Mouse (Mus musculus) kidney, postnatal 0 days (tissue): Measurements from ENCODE around the gene Vezt. TPM values are rescaled to one million over a fixed set of nuclear protein-coding genes. Genes with fewer than 3 reads are reported as not detected.

Experiments
- ATAC-seq: fragments of 200-750 bp; cut with Nextera tagmentation; replicated peaks from 2 replicates; pipeline ENCODE4 v1.8.0; 2017; ENCODE audit warnings: low read depth, moderate number of reproducible peaks, moderate TSS enrichment, moderate library complexity; ENCODE audit not compliant: low FRiP score
- DNase-seq: peaks from one replicate; pipeline ENCODE4 v3.0.0-alpha.2; 2016; ENCODE audit warnings: low spot score
- H3K27ac ChIP-seq: fragments of 300-500 bp; sonication (generic); 2 replicates; pipeline ENCODE4 v1.5.1; 2014; ENCODE audit warnings: mild to moderate bottlenecking
- H3K27me3 ChIP-seq: fragments of 300-500 bp; sonication (generic); 2 replicates; pipeline ENCODE4 v1.6.1; 2014; ENCODE audit warnings: low read length, mixed read lengths; ENCODE audit not compliant: insufficient read depth
- H3K36me3 ChIP-seq: fragments of 300-500 bp; sonication (generic); 2 replicates; pipeline ENCODE4 v1.6.1; 2014; ENCODE audit warnings: low read length, mixed read lengths; ENCODE audit not compliant: insufficient read depth
- H3K4me1 ChIP-seq: fragments of 300-500 bp; sonication (generic); replicated peaks from 2 replicates; pipeline ENCODE4 v1.6.1; 2014; ENCODE audit warnings: antibody characterized with exemption, low read length, mixed read lengths; ENCODE audit not compliant: insufficient read depth
- H3K4me2 ChIP-seq: fragments of 300-500 bp; sonication (generic); 2 replicates; pipeline ENCODE4 v1.6.1; 2014; ENCODE audit warnings: mild to moderate bottlenecking, low read length, moderate library complexity, mixed read lengths
- H3K4me3 ChIP-seq: fragments of 300-500 bp; sonication (generic); replicated peaks from 2 replicates; pipeline ENCODE4 v1.5.1; 2014; ENCODE audit warnings: low read depth, low read length
- H3K9ac ChIP-seq: fragments of 300-500 bp; sonication (generic); 2 replicates; pipeline ENCODE4 v1.6.1; 2014; ENCODE audit warnings: low read depth, low read length
- H3K9me3 ChIP-seq: fragments of 300-500 bp; sonication (generic); replicated peaks from 2 replicates; pipeline ENCODE4 v1.6.1; 2016; ENCODE audit warnings: low read length, inconsistent platforms, mixed read lengths
- CTCF ChIP-seq: IDR thresholded peaks from 2 replicates; pipeline ENCODE4 v1.5.1; 2016; ENCODE audit warnings: antibody characterized with exemption, low read depth, mild to moderate bottlenecking, moderate library complexity
- WGBS: fragments of 180-500 bp; shearing (Covaris S2); extraction: QIAGEN DNeasy Blood & Tissue Kit; methylation state at CpG from one replicate; pipeline ENCODE4 v1.1.7; 2014; 5-methylcytosine and 5-hydroxymethylcytosine counted together
- polyA plus RNA-seq: library from polyadenylated mRNA; unstranded; fragments of >200 nt; fragmentation: Nextera tagmentation; extraction: Ambion mirVana; gene quantifications from 2 replicates; pipeline ENCODE4 v1.2.1, GENCODE M21; 2015

Vezt gene
- polyA plus RNA-seq = 20.8 and 22.0 TPM in 2 replicates

- peak within 1 kb of the TSS; percentile 75 for H3K27ac ChIP-seq
- no peaks in the 10 kb centered on the region for H3K27me3 ChIP-seq
- no peaks in the 10 kb centered on the region for H3K4me1 ChIP-seq
- DNase-seq = peak; percentile 99
- H3K36me3 ChIP-seq = no peaks in the 10 kb centered on the region
- peak within 1 kb of the TSS; percentile 59 for H3K4me2 ChIP-seq
- peak; percentile 99 for ATAC-seq
- 0% methylated on average over 69 of the region's 77 CpGs for WGBS
- peak within 1 kb of the TSS; percentile 91 for H3K4me3 ChIP-seq
- peak within 1 kb of the TSS; percentile 88 for H3K9ac ChIP-seq
- peak; percentile 78 for TF ChIP-seq CTCF
- no peaks in the 10 kb centered on the region for H3K9me3 ChIP-seq
Measured at GRCm38 (mm10) chr10:94035658-94036374, at the start of gene Vezt, which contains the start of gene Fgd6. TSS of gene Vezt (minus strand) at chr10:94035817. TSS of gene Fgd6 (plus strand) at chr10:94036001.

GRCm38 (mm10) chr10:94082040-94082734, 46.6 kb upstream of the Vezt start:
- Histone ChIP-seq H3K9ac (no peak overlapping the region), H3K9me3 (no peaks in the 10 kb centered on the region), H3K4me2 (no peak overlapping the region), H3K4me1 (no peaks in the 10 kb centered on the region), H3K36me3 (no peaks in the 10 kb centered on the region), H3K4me3 (no peak overlapping the region), H3K27ac (no peak overlapping the region), H3K27me3 (no peaks in the 10 kb centered on the region)
- TF ChIP-seq CTCF = no peak
- WGBS = 48% methylated on average over 7 of the region's 7 CpGs
- DNase-seq (no peak), ATAC-seq (no peak)

GRCm38 (mm10) chr10:94080740-94081139, 45.1 kb upstream of the Vezt start:
- no peak overlapping the region for H3K4me3 ChIP-seq
- DNase-seq = no peak
- H3K4me2 ChIP-seq = no peak overlapping the region
- ATAC-seq = no peak
- no peaks in the 10 kb centered on the region for H3K9me3 ChIP-seq
- H3K4me1 ChIP-seq = no peaks in the 10 kb centered on the region
- no peaks in the 10 kb centered on the region for H3K36me3 ChIP-seq
- no peaks in the 10 kb centered on the region for H3K27me3 ChIP-seq
- H3K9ac ChIP-seq = no peak overlapping the region
- no peak for TF ChIP-seq CTCF
- WGBS = 44% methylated on average over 3 of the region's 3 CpGs
- H3K27ac ChIP-seq = no peak overlapping the region

- 54% methylated on average over 14 of the region's 14 CpGs for WGBS
- TF ChIP-seq CTCF = no peak
- H3K27ac ChIP-seq = no peak overlapping the region
- H3K4me3 ChIP-seq = no peak overlapping the region
- no peaks in the 10 kb centered on the region for H3K27me3 ChIP-seq
- DNase-seq (peak; percentile 50), ATAC-seq (0 out of 2 replicates have a peak, but pooled peaks have one; percentile 29)
- H3K4me1 ChIP-seq = no peaks in the 10 kb centered on the region; the same call in 1 of the 2 replicates
- no peaks in the 10 kb centered on the region for H3K36me3 ChIP-seq
- H3K9me3 ChIP-seq = no peaks in the 10 kb centered on the region
- no peak overlapping the region for H3K4me2 ChIP-seq
- H3K9ac ChIP-seq = no peak overlapping the region
Measured at GRCm38 (mm10) chr10:94076966-94077825, 41.6 kb upstream of the Vezt start.

- Histone ChIP-seq H3K36me3 (no peaks in the 10 kb centered on the region), H3K9ac (no peak overlapping the region), H3K4me3 (no peak overlapping the region), H3K27me3 (no peaks in the 10 kb centered on the region), H3K9me3 (no peaks in the 10 kb centered on the region), H3K4me1 (no peaks in the 10 kb centered on the region; the same call in 1 of the 2 replicates), H3K4me2 (no peak overlapping the region), H3K27ac (no peak overlapping the region)
- TF ChIP-seq CTCF = no peak
- 86% methylated on average over 4 of the region's 4 CpGs for WGBS
- no peak for ATAC-seq
- DNase-seq = no peak
Measured at GRCm38 (mm10) chr10:94072916-94073465, 37.4 kb upstream of the Vezt start.
